Comparison of ENCODE assay signal across 18 mouse cellular contexts in the genomic region with DNA sequence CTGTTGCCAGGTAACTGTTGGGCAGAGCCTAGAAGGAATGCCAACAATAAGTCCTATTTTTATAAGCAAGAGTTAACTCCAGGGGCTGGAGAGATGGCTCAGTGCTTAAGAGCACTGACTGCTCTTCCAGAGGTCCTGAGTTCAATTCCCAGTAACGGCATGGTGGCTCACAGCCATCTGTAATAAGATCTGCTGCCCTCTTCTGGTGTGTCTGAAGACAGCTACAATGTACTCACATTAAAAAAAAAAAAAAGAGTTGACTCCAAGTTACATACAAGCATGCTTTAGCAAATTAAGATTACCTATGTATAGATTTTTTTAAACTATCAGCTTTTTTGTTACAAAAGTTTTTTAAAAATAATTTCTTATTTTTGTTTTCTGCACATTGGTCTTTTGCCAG.
"Had no signal": no experiment of that assay in that cellular context is flagged by ENCODE, and none has a peak within 500 bp of the region (broad histone marks: within the 10 kb centered on the region; RNA-seq: fewer than 3 reads in every experiment).

No protein-coding gene starts in this region.

- ATAC-seq: midbrain, embryonic 16.5 days had no signal

- DNase-seq: kidney, adult 11 months; kidney, adult 8-10 months; kidney, postnatal 25 days; liver, embryonic 13.5 days; lung, adult 2 months; lung, postnatal 14 days; lung, postnatal 4 days; retina, postnatal 1 day; right cerebral cortex, postnatal 25 days; spleen, adult 18-20 months; thymus, adult 18-20 months; thymus, postnatal 36 days had no signal

- H3K4me3 ChIP-seq: kidney, embryonic 15.5 days; liver, embryonic 13.5 days; midbrain, embryonic 12.5 days; myocyte; neural tube, embryonic 13.5 days; stomach, embryonic 15.5 days had no signal

- H3K4me1 ChIP-seq: liver, embryonic 13.5 days; midbrain, embryonic 12.5 days had no signal

- H3K9me3 ChIP-seq: kidney, embryonic 15.5 days; liver, embryonic 13.5 days; neural tube, embryonic 13.5 days; stomach, embryonic 15.5 days had no signal

- H3K9ac ChIP-seq: kidney, embryonic 15.5 days; liver, embryonic 13.5 days; midbrain, embryonic 12.5 days; neural tube, embryonic 13.5 days; stomach, embryonic 15.5 days had no signal

- H3K27ac ChIP-seq: kidney, embryonic 15.5 days; liver, embryonic 13.5 days; midbrain, embryonic 12.5 days; neural tube, embryonic 13.5 days; stomach, embryonic 15.5 days had no signal

- H3K36me3 ChIP-seq: kidney, embryonic 15.5 days; liver, embryonic 13.5 days; midbrain, embryonic 12.5 days; neural tube, embryonic 13.5 days; stomach, embryonic 15.5 days had no signal

- H3K4me2 ChIP-seq: kidney, embryonic 15.5 days; liver, embryonic 13.5 days; midbrain, embryonic 12.5 days; neural tube, embryonic 13.5 days; stomach, embryonic 15.5 days had no signal

- H3K27me3 ChIP-seq: kidney, embryonic 15.5 days; neural tube, embryonic 13.5 days; stomach, embryonic 15.5 days had no signal
